Comparison of ENCODE assay signal across 15 mouse cellular contexts in genomic region chr2:167508569-167508968, GRCm38 (mm10). TPM values are rescaled to one million over a fixed set of nuclear protein-coding genes. Genes with fewer than 3 reads are reported as not detected.
"Had no signal": no experiment of that assay in that cellular context is flagged by ENCODE, and none has a peak within 500 bp of the region (broad histone marks: within the 10 kb centered on the region; RNA-seq: fewer than 3 reads in every experiment).

No protein-coding gene starts in this region.

- H3K9me3 ChIP-seq: lung, embryonic 15.5 days; midbrain, embryonic 10.5 days; midbrain, embryonic 12.5 days; midbrain, embryonic 15.5 days; neural tube, embryonic 13.5 days; neural tube, embryonic 15.5 days had no signal

- DNase-seq: retina, postnatal 1 day; right cerebral cortex, adult 18-20 months; right cerebral cortex, postnatal 25 days; right cerebral cortex, postnatal 4 days; spleen, adult 18-20 months; thymus, adult 18-20 months; thymus, postnatal 14 days; thymus, postnatal 36 days had no signal

- H3K9ac ChIP-seq: lung, embryonic 15.5 days; midbrain, embryonic 12.5 days; midbrain, embryonic 15.5 days; neural tube, embryonic 13.5 days; neural tube, embryonic 15.5 days had no signal

- H3K27ac ChIP-seq: lung, embryonic 15.5 days; midbrain, embryonic 10.5 days; midbrain, embryonic 12.5 days; midbrain, embryonic 15.5 days; neural tube, embryonic 13.5 days; neural tube, embryonic 15.5 days had no signal

- H3K4me2 ChIP-seq: midbrain, embryonic 12.5 days; midbrain, embryonic 15.5 days; neural tube, embryonic 13.5 days; neural tube, embryonic 15.5 days had no signal

- H3K4me3 ChIP-seq: lung, embryonic 15.5 days; midbrain, embryonic 10.5 days; midbrain, embryonic 12.5 days; midbrain, embryonic 15.5 days; neural tube, embryonic 13.5 days; neural tube, embryonic 15.5 days had no signal

- ATAC-seq: midbrain, embryonic 15.5 days had no signal

- H3K27me3 ChIP-seq: lung, embryonic 15.5 days; midbrain, embryonic 12.5 days; midbrain, embryonic 15.5 days; neural tube, embryonic 13.5 days; neural tube, embryonic 15.5 days had no signal

RNA-seq across cellular contexts. Expression of gene Snai1, which starts 29.4 kb away (rescaled TPM):
- total RNA-seq: monocyte, adult 5-6 weeks had no signal
